Mouse (Mus musculus) hindbrain, embryonic 13.5 days (tissue): ENCODE results near the gene Reln. TPM values are rescaled to one million over a fixed set of nuclear protein-coding genes. Genes with fewer than 3 reads are reported as not detected.

ENCODE experiments used
- ATAC-seq: fragments of 200-750 bp; cut with Nextera tagmentation; 2 replicates; pipeline ENCODE4 v1.8.0; 2017; ENCODE audit warnings: moderate TSS enrichment; ENCODE audit not compliant: low FRiP score
- H3K27ac ChIP-seq: fragments of 300-500 bp; sonication (generic); 2 replicates; pipeline ENCODE4 v1.5.1; 2015; ENCODE audit warnings: inconsistent platforms, mild to moderate bottlenecking, moderate library complexity
- H3K27me3 ChIP-seq: fragments of 300-500 bp; sonication (generic); 2 replicates; pipeline ENCODE4 v1.6.1; 2015; ENCODE audit warnings: mild to moderate bottlenecking, inconsistent platforms
- H3K36me3 ChIP-seq: fragments of 300-500 bp; sonication (generic); 2 replicates; pipeline ENCODE4 v1.6.1; 2015; ENCODE audit warnings: mild to moderate bottlenecking, inconsistent platforms
- H3K4me1 ChIP-seq: fragments of 300-500 bp; sonication (generic); replicated peaks from 2 replicates; pipeline ENCODE4 v1.6.1; 2015; ENCODE audit warnings: inconsistent platforms
- H3K4me2 ChIP-seq: fragments of 300-500 bp; sonication (generic); 2 replicates; pipeline ENCODE4 v1.6.1; 2015; ENCODE audit warnings: inconsistent platforms, mild to moderate bottlenecking, moderate library complexity
- H3K4me3 ChIP-seq: fragments of 300-500 bp; sonication (generic); 2 replicates; pipeline ENCODE4 v1.5.1; 2015; ENCODE audit warnings: mild to moderate bottlenecking, inconsistent platforms
- H3K9ac ChIP-seq: fragments of 300-500 bp; sonication (generic); 2 replicates; pipeline ENCODE4 v1.6.1; 2015; ENCODE audit warnings: mild to moderate bottlenecking, inconsistent platforms
- H3K9me3 ChIP-seq: fragments of 300-500 bp; sonication (generic); 2 replicates; pipeline ENCODE4 v1.6.1; 2016; ENCODE audit warnings: inconsistent platforms
- WGBS: fragments of 180-500 bp; shearing (Covaris S2); methylation state at CpG from one replicate; pipeline ENCODE4 v1.1.7; 2015; 5-methylcytosine and 5-hydroxymethylcytosine counted together
- polyA plus RNA-seq: library from polyadenylated mRNA; unstranded; fragments of >200 nt; fragmentation: Nextera tagmentation; extraction: Ambion mirVana; gene quantifications from 2 replicates; pipeline ENCODE4 v1.2.1, GENCODE M21; 2015

The Reln gene
- polyA plus RNA-seq, 1 experiment from 2014 or later = 25.9 TPM

- Histone ChIP-seq H3K9ac (no peak overlapping the region), H3K4me2 (no peak overlapping the region), H3K4me1 (0 out of 2 replicates have a peak, but pooled peaks cover 3% of the 10 kb centered on the region), H3K4me3 (no peak overlapping the region), H3K27me3 (no peaks in the 10 kb centered on the region), H3K9me3 (0 out of 2 replicates have a peak, but pooled peaks cover 8% of the 10 kb centered on the region), H3K27ac (no peak overlapping the region), H3K36me3 (no peaks in the 10 kb centered on the region)
- ATAC-seq = no peak
- 38% methylated on average over 2 of the region's 2 CpGs for WGBS
Measured at GRCm38 (mm10) chr5:22139015-22139414, 205.5 kb downstream of the Reln start.

GRCm38 (mm10) chr5:22134402-22134801 is 210.1 kb downstream of the Reln start:
- Histone ChIP-seq H3K9me3 (0 out of 2 replicates have a peak, but pooled peaks cover 8% of the 10 kb centered on the region), H3K4me3 (no peak overlapping the region), H3K27me3 (no peaks in the 10 kb centered on the region), H3K4me1 (0 out of 2 replicates have a peak, but pooled peaks cover 3% of the 10 kb centered on the region), H3K9ac (no peak overlapping the region), H3K36me3 (no peaks in the 10 kb centered on the region), H3K27ac (no peak overlapping the region), H3K4me2 (no peak overlapping the region)
- whole genome bisulfite sequencing = 77% methylated on average over 9 of the region's 9 CpGs
- no peak for ATAC-seq

- Histone ChIP-seq H3K27ac (no peak overlapping the region), H3K9me3 (no peaks in the 10 kb centered on the region), H3K36me3 (no peaks in the 10 kb centered on the region), H3K4me1 (0 out of 2 replicates have a peak, but pooled peaks cover 5% of the 10 kb centered on the region), H3K9ac (no peak overlapping the region), H3K4me2 (no peak overlapping the region), H3K4me3 (no peak overlapping the region), H3K27me3 (no peaks in the 10 kb centered on the region)
- no peak for ATAC-seq
- WGBS = 85% methylated on average over 5 of the region's 5 CpGs
Measured at GRCm38 (mm10) chr5:22131730-22132522, 212.6 kb downstream of the Reln start.

GRCm38 (mm10) chr5:22127583-22127982 is 216.9 kb downstream of the Reln start:
- Histone ChIP-seq H3K4me3 (no peak overlapping the region), H3K27ac (no peak overlapping the region), H3K9ac (no peak overlapping the region), H3K4me2 (no peak overlapping the region), H3K9me3 (no peaks in the 10 kb centered on the region), H3K4me1 (0 out of 2 replicates have a peak, but pooled peaks cover 2% of the 10 kb centered on the region), H3K36me3 (no peaks in the 10 kb centered on the region), H3K27me3 (no peaks in the 10 kb centered on the region)
- ATAC-seq = no peak

- WGBS = 59% methylated on average over 1 of the region's 1 CpGs
- Histone ChIP-seq H3K9ac (no peak overlapping the region), H3K27me3 (no peaks in the 10 kb centered on the region), H3K4me1 (peaks cover 7% of the 10 kb centered on the region; the same call in 1 of the 2 replicates), H3K4me3 (no peak overlapping the region), H3K36me3 (no peaks in the 10 kb centered on the region), H3K4me2 (no peak overlapping the region), H3K9me3 (no peaks in the 10 kb centered on the region), H3K27ac (no peak overlapping the region)
- no peak for ATAC-seq
Measured at GRCm38 (mm10) chr5:22119296-22119695, 225.2 kb downstream of the Reln start.

GRCm38 (mm10) chr5:22118456-22118855 is 226.0 kb downstream of the Reln start:
- no peaks in the 10 kb centered on the region for H3K9me3 ChIP-seq
- H3K4me3 ChIP-seq = no peak overlapping the region
- no peaks in the 10 kb centered on the region for H3K36me3 ChIP-seq
- WGBS = 40% methylated on average over 6 of the region's 6 CpGs
- peaks cover 7% of the 10 kb centered on the region; the same call in 1 of the 2 replicates for H3K4me1 ChIP-seq
- no peak for ATAC-seq
- no peak overlapping the region for H3K27ac ChIP-seq
- H3K4me2 ChIP-seq = no peak overlapping the region
- H3K9ac ChIP-seq = no peak overlapping the region
- H3K27me3 ChIP-seq = no peaks in the 10 kb centered on the region

GRCm38 (mm10) chr5:22116922-22117321 is 227.6 kb downstream of the Reln start:
- no peak overlapping the region for H3K27ac ChIP-seq
- H3K27me3 ChIP-seq = no peaks in the 10 kb centered on the region
- no peak for ATAC-seq
- no peaks in the 10 kb centered on the region for H3K9me3 ChIP-seq
- H3K4me3 ChIP-seq = no peak overlapping the region
- H3K36me3 ChIP-seq = no peaks in the 10 kb centered on the region
- no peak overlapping the region for H3K4me2 ChIP-seq
- H3K9ac ChIP-seq = no peak overlapping the region
- H3K4me1 ChIP-seq = peaks cover 7% of the 10 kb centered on the region; the same call in 1 of the 2 replicates
- 74% methylated on average over 9 of the region's 9 CpGs for WGBS

GRCm38 (mm10) chr5:22106811-22107485 is 237.6 kb downstream of the Reln start:
- WGBS = 84% methylated on average over 9 of the region's 9 CpGs
- ATAC-seq = no peak

GRCm38 (mm10) chr5:22094984-22095383 is 249.5 kb downstream of the Reln start:
- Histone ChIP-seq H3K9ac (no peak overlapping the region), H3K27me3 (no peaks in the 10 kb centered on the region), H3K4me1 (peaks cover 27% of the 10 kb centered on the region), H3K4me3 (no peak overlapping the region), H3K4me2 (no peak overlapping the region), H3K27ac (no peak overlapping the region), H3K36me3 (no peaks in the 10 kb centered on the region), H3K9me3 (no peaks in the 10 kb centered on the region)
- WGBS = 52% methylated on average over 5 of the region's 5 CpGs
- ATAC-seq = peak; percentile 79

More at GRCm38 (mm10) chr5:22106811-22107485, 237.6 kb downstream of the Reln start:
- H3K27ac ChIP-seq = no peak overlapping the region
- no peak overlapping the region for H3K4me2 ChIP-seq
- no peak overlapping the region for H3K9ac ChIP-seq
- no peaks in the 10 kb centered on the region for H3K27me3 ChIP-seq
- no peaks in the 10 kb centered on the region for H3K9me3 ChIP-seq
- H3K4me3 ChIP-seq = no peak overlapping the region
- 0 out of 2 replicates have a peak, but pooled peaks cover 3% of the 10 kb centered on the region for H3K36me3 ChIP-seq
- no peaks in the 10 kb centered on the region for H3K4me1 ChIP-seq

- H3K9ac ChIP-seq = no peak overlapping the region
- H3K4me2 ChIP-seq = no peak overlapping the region
- no peaks in the 10 kb centered on the region for H3K27me3 ChIP-seq
- no peaks in the 10 kb centered on the region for H3K36me3 ChIP-seq
- peaks cover 27% of the 10 kb centered on the region for H3K4me1 ChIP-seq
- no peak for ATAC-seq
- no peaks in the 10 kb centered on the region for H3K9me3 ChIP-seq
- H3K4me3 ChIP-seq = no peak overlapping the region
- H3K27ac ChIP-seq = no peak overlapping the region
- WGBS = 75% methylated on average over 5 of the region's 5 CpGs
Measured at GRCm38 (mm10) chr5:22094043-22094442, 250.5 kb downstream of the Reln start.

- H3K9ac ChIP-seq = no peak overlapping the region
- no peaks in the 10 kb centered on the region for H3K27me3 ChIP-seq
- no peaks in the 10 kb centered on the region for H3K36me3 ChIP-seq
- H3K4me3 ChIP-seq = no peak overlapping the region
- no peaks in the 10 kb centered on the region for H3K9me3 ChIP-seq
- no peak overlapping the region for H3K4me2 ChIP-seq
- peaks cover 27% of the 10 kb centered on the region for H3K4me1 ChIP-seq
- ATAC-seq = peak; percentile 70
- H3K27ac ChIP-seq = peak overlapping the region; percentile 72
- 46% methylated on average over 9 of the region's 9 CpGs for WGBS
Measured at GRCm38 (mm10) chr5:22093157-22093865, 251.2 kb downstream of the Reln start.

GRCm38 (mm10) chr5:22080468-22080986 is 264.0 kb downstream of the Reln start:
- H3K4me3 ChIP-seq = no peak overlapping the region
- ATAC-seq = no peak
- H3K9me3 ChIP-seq = no peaks in the 10 kb centered on the region
- WGBS = 41% methylated on average over 6 of the region's 6 CpGs
- H3K4me2 ChIP-seq = no peak overlapping the region
- no peaks in the 10 kb centered on the region for H3K4me1 ChIP-seq
- H3K27ac ChIP-seq = no peak overlapping the region
- H3K36me3 ChIP-seq = no peaks in the 10 kb centered on the region
- H3K9ac ChIP-seq = no peak overlapping the region
- H3K27me3 ChIP-seq = peaks cover 26% of the 10 kb centered on the region
